Mouse (Mus musculus) kidney, embryonic 15.5 days (tissue): ENCODE measurements around the gene Olfr293. TPM values are rescaled to one million over a fixed set of nuclear protein-coding genes. Genes with fewer than 3 reads are reported as not detected.

ENCODE experiments used
- ATAC-seq: fragments of 200-750 bp; cut with Nextera tagmentation; replicated peaks from 2 replicates; pipeline ENCODE4 v1.8.0; 2017; ENCODE audit warnings: moderate TSS enrichment; ENCODE audit not compliant: low FRiP score
- H3K27ac ChIP-seq: fragments of 300-500 bp; sonication (generic); 2 replicates; pipeline ENCODE4 v1.5.1; 2015; ENCODE audit warnings: mild to moderate bottlenecking, inconsistent platforms
- H3K27me3 ChIP-seq: fragments of 300-500 bp; sonication (generic); 2 replicates; pipeline ENCODE4 v1.6.1; 2015; ENCODE audit warnings: inconsistent platforms
- H3K36me3 ChIP-seq: fragments of 300-500 bp; sonication (generic); 2 replicates; pipeline ENCODE4 v1.6.1; 2015; ENCODE audit warnings: inconsistent platforms
- H3K4me1 ChIP-seq: fragments of 300-500 bp; sonication (generic); 2 replicates; pipeline ENCODE4 v1.6.1; 2015; ENCODE audit warnings: inconsistent platforms
- H3K4me2 ChIP-seq: fragments of 300-500 bp; sonication (generic); 2 replicates; pipeline ENCODE4 v1.6.1; 2015; ENCODE audit warnings: moderate library complexity, mild to moderate bottlenecking, inconsistent platforms
- H3K4me3 ChIP-seq: fragments of 300-500 bp; sonication (generic); replicated peaks from 2 replicates; pipeline ENCODE4 v1.5.1; 2015; ENCODE audit warnings: mild to moderate bottlenecking, inconsistent platforms
- H3K9ac ChIP-seq: fragments of 300-500 bp; sonication (generic); 2 replicates; pipeline ENCODE4 v1.6.1; 2015; ENCODE audit warnings: mild to moderate bottlenecking, inconsistent platforms
- H3K9me3 ChIP-seq: fragments of 300-500 bp; sonication (generic); replicated peaks from 2 replicates; pipeline ENCODE4 v1.6.1; 2016; ENCODE audit warnings: inconsistent platforms
- WGBS: fragments of 180-500 bp; shearing (Covaris S2); methylation state at CpG from one replicate; pipeline ENCODE4 v1.1.7; 2015; ENCODE audit warnings: mixed read lengths; 5-methylcytosine and 5-hydroxymethylcytosine counted together
- polyA plus RNA-seq: library from polyadenylated mRNA; unstranded; fragments of >200 nt; fragmentation: Nextera tagmentation; extraction: Ambion mirVana; gene quantifications from 2 replicates; pipeline ENCODE4 v1.2.1, GENCODE M21; 2015

Gene Olfr293
- not detected in 2 replicates for polyA plus RNA-seq

DNA sequence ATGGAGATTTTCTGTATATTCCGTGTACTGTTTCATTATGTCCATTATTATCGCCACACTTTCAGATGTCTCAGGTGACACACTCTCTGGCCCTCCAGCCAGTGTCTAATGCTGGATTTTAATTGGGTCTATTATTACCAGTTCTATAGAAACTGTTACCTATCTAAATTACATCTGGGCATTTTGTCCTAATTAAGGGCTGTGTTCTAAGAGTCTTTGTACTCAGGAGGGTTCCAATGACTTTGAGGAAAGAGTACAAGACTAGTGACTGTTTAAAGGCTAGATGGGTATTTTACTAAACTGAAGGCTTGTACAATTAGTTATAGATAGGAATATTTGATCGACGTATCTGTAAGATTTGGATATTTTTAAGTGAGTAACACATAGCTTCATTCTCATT, at the start of gene Olfr293:
Olfr293 (plus strand) TSS at position 301 of the 400 bp plus-strand sequence.
- Histone ChIP-seq H3K4me3 (no peak within 1 kb of the TSS), H3K9ac (no peak within 1 kb of the TSS), H3K36me3 (no peaks in the 10 kb centered on the region), H3K4me2 (no peak within 1 kb of the TSS), H3K9me3 (no peaks in the 10 kb centered on the region), H3K4me1 (no peaks in the 10 kb centered on the region), H3K27me3 (no peaks in the 10 kb centered on the region), H3K27ac (no peak within 1 kb of the TSS)
- no peak for ATAC-seq
- 92% methylated on average over 4 of the region's 4 CpGs for WGBS

GRCm38 (mm10) chr7:86616543-86616942, 32.3 kb upstream of the Olfr293 start, which contains the start of gene Olfr294:
TSS of gene Olfr294 (minus strand) at chr7:86616643.
- H3K9me3 ChIP-seq: no peaks in the 10 kb centered on the region
- WGBS: 65% methylated on average over 2 of the region's 2 CpGs
- no peak within 1 kb of the TSS for H3K4me2 ChIP-seq
- no peak within 1 kb of the TSS for H3K27ac ChIP-seq
- no peaks in the 10 kb centered on the region for H3K4me1 ChIP-seq
- no peaks in the 10 kb centered on the region for H3K36me3 ChIP-seq
- no peak within 1 kb of the TSS for H3K4me3 ChIP-seq
- no peak within 1 kb of the TSS for H3K9ac ChIP-seq
- H3K27me3 ChIP-seq: no peaks in the 10 kb centered on the region
- ATAC-seq: no peak

DNA sequence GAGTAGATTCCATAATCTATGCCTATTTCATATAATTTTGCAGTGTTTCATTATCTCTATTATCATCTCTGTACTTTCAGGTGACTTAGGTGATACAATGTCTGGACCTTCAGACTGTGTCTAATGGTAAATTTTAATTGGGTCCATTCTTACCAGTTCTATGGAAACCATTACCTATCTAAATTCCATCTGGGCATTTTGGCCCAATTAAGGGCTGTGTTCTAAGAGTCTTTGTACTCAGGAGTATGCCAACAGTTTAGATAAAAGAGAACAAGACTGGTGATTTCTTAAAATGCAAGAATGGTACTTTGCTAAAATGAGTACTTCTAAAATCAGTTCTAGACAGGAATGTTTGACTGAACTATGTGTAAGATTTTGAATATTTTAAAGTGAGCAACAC, 39.2 kb downstream of the Olfr293 start, which contains the start of gene Olfr292:
Olfr292 (plus strand) TSS at position 301 of the 400 bp plus-strand sequence.
- no peak for ATAC-seq
- H3K36me3 ChIP-seq: no peaks in the 10 kb centered on the region
- H3K27me3 ChIP-seq: no peaks in the 10 kb centered on the region
- no peak within 1 kb of the TSS for H3K4me3 ChIP-seq
- no peak within 1 kb of the TSS for H3K27ac ChIP-seq
- H3K9me3 ChIP-seq: no peaks in the 10 kb centered on the region
- no peaks in the 10 kb centered on the region for H3K4me1 ChIP-seq
- H3K9ac ChIP-seq: no peak within 1 kb of the TSS
- H3K4me2 ChIP-seq: no peak within 1 kb of the TSS

Other genes starting within 250 kb of the Olfr293 start
- not detected in 2 replicates for gene Olfr301, start 245.2 kb upstream of the Olfr293 start, polyA plus RNA-seq
- gene Olfr299, start 189.1 kb upstream of the Olfr293 start, polyA plus RNA-seq: not detected in 2 replicates
- gene Olfr298, start 156.6 kb upstream of the Olfr293 start, polyA plus RNA-seq: not detected in 2 replicates
- gene Olfr297, start 129.1 kb upstream of the Olfr293 start, polyA plus RNA-seq: not detected in 2 replicates
- gene Olfr295, start 65.2 kb upstream of the Olfr293 start, polyA plus RNA-seq: not detected in 2 replicates
- gene Olfr294, start 32.4 kb upstream of the Olfr293 start, polyA plus RNA-seq: not detected in 2 replicates
- not detected in 2 replicates for gene Olfr292, start 39.3 kb downstream of the Olfr293 start, polyA plus RNA-seq
- gene Folh1, start 126.9 kb downstream of the Olfr293 start, polyA plus RNA-seq: 0.08 and 0.51 TPM in 2 replicates
- gene Vmn2r77, start 146.0 kb downstream of the Olfr293 start, polyA plus RNA-seq: not detected in 2 replicates